Mouse (Mus musculus) forebrain, embryonic 14.5 days (tissue): ENCODE results near the gene Rps5. TPM values are rescaled to one million over a fixed set of nuclear protein-coding genes. Genes with fewer than 3 reads are reported as not detected.
"Not testable (repeated sequence)": the region's sequence is repeated elsewhere in the genome, so short reads cannot be mapped to it uniquely, and the experiment has no call there.

Experiments used
- ATAC-seq: fragments of 200-750 bp; cut with Nextera tagmentation; 2 replicates; pipeline ENCODE4 v1.8.0; 2017; ENCODE audit warnings: mild to moderate bottlenecking, moderate library complexity
- DNase-seq: peaks from one replicate; pipeline ENCODE4 v3.0.0-alpha.2; 2015; ENCODE audit warnings: low spot score
- H3K27ac ChIP-seq: fragments of 300-500 bp; sonication (generic); 2 replicates; pipeline ENCODE4 v1.5.1; 2014; ENCODE audit warnings: low read depth, mild to moderate bottlenecking, control low read depth, low read length, moderate library complexity
- H3K27me3 ChIP-seq: fragments of 300-500 bp; sonication (generic); replicated peaks from 2 replicates; pipeline ENCODE4 v1.6.1; 2014; ENCODE audit warnings: low read length, control low read depth, mixed read lengths; ENCODE audit not compliant: control insufficient read depth, insufficient read depth
- H3K36me3 ChIP-seq: fragments of 300-500 bp; sonication (generic); 2 replicates; pipeline ENCODE4 v1.6.1; 2014; ENCODE audit warnings: low read length, control low read depth; ENCODE audit not compliant: control insufficient read depth, insufficient read depth
- H3K4me1 ChIP-seq: fragments of 300-500 bp; sonication (generic); 2 replicates; pipeline ENCODE4 v1.6.1; 2014; ENCODE audit warnings: antibody characterized with exemption, low read length, control low read depth; ENCODE audit not compliant: control insufficient read depth, insufficient read depth
- H3K4me2 ChIP-seq: fragments of 300-500 bp; sonication (generic); 2 replicates; pipeline ENCODE4 v1.6.1; 2014; ENCODE audit warnings: mild to moderate bottlenecking, control low read depth, low read length
- H3K4me3 ChIP-seq: fragments of 300-500 bp; sonication (generic); 2 replicates; pipeline ENCODE4 v1.5.1; 2014; ENCODE audit warnings: low read depth, low read length, control low read depth
- H3K9ac ChIP-seq: fragments of 300-500 bp; sonication (generic); 2 replicates; pipeline ENCODE4 v1.6.1; 2014; ENCODE audit warnings: mild to moderate bottlenecking, low read length, control low read depth, moderate library complexity
- H3K9me3 ChIP-seq: fragments of 300-500 bp; sonication (generic); replicated peaks from 2 replicates; pipeline ENCODE4 v1.6.1; 2016; ENCODE audit warnings: low read length, control low read depth, mixed read lengths; ENCODE audit not compliant: control insufficient read depth
- WGBS: fragments of 180-500 bp; shearing (Covaris S2); extraction: QIAGEN DNeasy Blood & Tissue Kit; methylation state at CpG from one replicate; pipeline ENCODE4 v1.1.7; 2014; 5-methylcytosine and 5-hydroxymethylcytosine counted together
- polyA plus RNA-seq: library from polyadenylated mRNA; unstranded; fragments of >200 nt; fragmentation: Nextera tagmentation; extraction: Ambion mirVana; gene quantifications from 2 replicates; pipeline ENCODE4 v1.2.1, GENCODE M21; 2014

Rps5 gene
- 740 and 1,089 TPM in 2 replicates for polyA plus RNA-seq

DNA sequence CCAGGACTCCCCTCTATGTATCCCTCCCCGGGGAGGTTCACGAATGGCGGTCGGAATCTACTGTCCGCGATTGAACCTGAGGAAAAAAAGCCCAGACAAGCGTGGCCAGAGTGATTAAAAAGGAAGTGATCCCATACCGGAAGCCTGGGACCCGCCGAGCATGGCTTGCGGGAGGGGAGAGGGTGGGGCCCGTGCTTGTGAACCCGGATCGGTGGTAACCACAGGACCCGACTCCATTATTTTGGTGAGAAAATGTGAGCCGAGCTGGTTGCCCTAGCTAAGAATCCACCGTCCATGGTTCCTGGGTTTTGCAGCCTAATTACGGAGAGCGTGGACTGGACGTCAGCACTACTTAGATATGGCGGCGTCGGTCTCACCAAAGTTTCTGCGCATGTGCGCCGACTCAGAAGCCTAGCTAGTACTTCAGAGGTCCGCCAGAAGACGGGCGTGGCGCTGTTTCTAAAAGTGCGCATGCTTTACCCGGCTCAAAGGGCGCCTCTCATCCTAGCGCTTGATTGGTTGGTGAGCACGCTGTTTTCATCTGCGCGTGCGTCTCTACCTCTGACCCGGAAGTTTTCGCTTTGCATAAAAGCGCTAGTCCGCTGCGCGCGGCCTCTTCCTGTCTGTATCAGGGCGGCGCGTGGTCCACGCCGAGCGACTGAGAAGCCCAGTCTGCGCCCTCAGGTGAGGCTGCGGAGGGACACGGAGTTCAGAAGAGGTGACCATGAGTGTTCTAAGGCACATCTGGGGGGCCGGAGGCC is at the start of gene Rps5:
Rps5 (plus strand) TSS at position 586 of the 761 bp plus-strand sequence.
- ATAC-seq (peak; percentile 98), DNase-seq (peak; percentile 100)
- Histone ChIP-seq H3K9me3 (no peaks in the 10 kb centered on the region), H3K4me2 (peak within 1 kb of the TSS; percentile 98), H3K4me1 (peaks cover 7% of the 10 kb centered on the region), H3K36me3 (peaks cover 40% of the 10 kb centered on the region), H3K4me3 (peak within 1 kb of the TSS; percentile 92), H3K27ac (peak within 1 kb of the TSS; percentile 90), H3K9ac (peak within 1 kb of the TSS; percentile 83), H3K27me3 (no peaks in the 10 kb centered on the region)
- under 1% methylated on average over 55 of the region's 55 CpGs for WGBS

DNA sequence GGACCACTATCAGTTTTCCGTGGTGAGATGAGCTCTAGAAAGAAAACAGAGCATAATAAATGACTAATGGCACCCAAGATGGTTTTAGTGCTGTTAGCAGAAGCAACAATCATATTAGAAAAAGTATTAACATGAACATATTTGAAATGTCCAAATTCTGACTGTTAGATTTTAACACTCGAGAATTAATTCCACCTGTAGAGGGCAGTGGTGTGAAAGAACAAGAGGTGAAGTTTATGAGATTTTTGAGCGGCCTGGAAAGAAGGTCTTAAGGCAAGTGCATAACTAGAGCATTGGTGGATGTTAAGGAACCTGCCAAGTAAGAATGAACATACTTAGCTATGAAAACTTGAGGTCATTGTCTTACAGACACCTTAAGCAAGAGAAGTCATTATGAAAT is 47.8 kb upstream of the Rps5 start:
- H3K9me3 ChIP-seq = no peaks in the 10 kb centered on the region
- no peak overlapping the region for H3K9ac ChIP-seq
- no peak overlapping the region for H3K4me3 ChIP-seq
- no peak overlapping the region for H3K4me2 ChIP-seq
- no peaks in the 10 kb centered on the region for H3K27me3 ChIP-seq
- WGBS = 26% methylated on average over 3 of the region's 3 CpGs
- DNase-seq (peak; percentile 31), ATAC-seq (no peak)
- no peaks in the 10 kb centered on the region for H3K36me3 ChIP-seq
- no peak overlapping the region for H3K27ac ChIP-seq
- no peaks in the 10 kb centered on the region for H3K4me1 ChIP-seq

DNA sequence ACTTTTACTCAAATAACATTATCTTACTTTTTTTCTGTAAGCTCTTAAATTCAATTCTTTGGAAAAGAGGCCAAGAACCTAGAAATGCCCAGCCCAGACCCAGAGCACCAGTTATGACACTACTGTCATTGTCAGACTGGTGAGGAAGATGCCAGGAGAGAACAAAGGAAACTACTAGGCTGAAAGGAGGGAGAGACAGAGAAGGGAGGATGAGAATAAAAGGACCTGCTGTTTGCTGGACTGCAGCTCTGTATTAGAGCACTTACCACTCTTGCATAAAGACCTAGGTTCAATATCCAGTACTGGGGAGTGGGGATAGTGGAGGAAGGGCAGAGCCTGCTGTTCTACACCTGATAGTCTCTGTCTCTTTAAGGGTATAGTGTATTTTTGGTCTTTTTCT is 42.1 kb upstream of the Rps5 start:
- no peak overlapping the region for H3K9ac ChIP-seq
- DNase-seq (no peak), ATAC-seq (no peak)
- peaks cover 10% of the 10 kb centered on the region; the same call in 1 of the 2 replicates for H3K36me3 ChIP-seq
- no peak overlapping the region; the same call in 1 of the 2 replicates for H3K4me2 ChIP-seq
- H3K27ac ChIP-seq = no peak overlapping the region
- H3K27me3 ChIP-seq = no peaks in the 10 kb centered on the region
- H3K4me3 ChIP-seq = no peak overlapping the region
- peaks cover 11% of the 10 kb centered on the region for H3K4me1 ChIP-seq
- no peaks in the 10 kb centered on the region for H3K9me3 ChIP-seq

DNA sequence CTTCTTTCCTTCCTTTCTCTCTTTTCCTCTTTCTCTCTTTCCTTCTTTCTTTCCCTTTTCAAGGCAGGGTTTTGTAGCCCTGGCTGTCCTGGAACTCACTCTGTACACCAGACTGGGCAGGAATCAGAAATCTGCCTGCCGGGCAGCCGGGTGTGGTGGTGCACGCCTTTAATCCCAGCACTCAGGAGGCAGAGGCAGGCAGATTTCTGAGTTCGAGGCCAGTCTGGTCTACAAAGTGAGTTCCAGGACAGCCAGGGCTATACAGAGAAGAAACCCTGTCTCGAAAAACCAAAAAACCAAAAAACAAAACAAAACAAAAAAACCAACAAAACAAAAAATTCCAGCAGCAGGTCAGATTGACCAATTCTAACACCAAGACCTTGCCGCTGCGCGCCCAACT is 41.6 kb upstream of the Rps5 start:
- H3K4me1 ChIP-seq = peaks cover 11% of the 10 kb centered on the region
- not testable (repeated sequence) for H3K9me3 ChIP-seq, H3K27ac ChIP-seq, DNase-seq, H3K27me3 ChIP-seq
- 44% methylated on average over 8 of the region's 8 CpGs for WGBS
- H3K4me3 ChIP-seq = peak overlapping the region; percentile 78
- H3K9ac ChIP-seq = peak overlapping the region; percentile 90
- H3K36me3 ChIP-seq = peaks cover 15% of the 10 kb centered on the region
- H3K4me2 ChIP-seq = peak overlapping the region; percentile 83
- peak; percentile 30; the same call in 1 of the 2 replicates for ATAC-seq

DNA sequence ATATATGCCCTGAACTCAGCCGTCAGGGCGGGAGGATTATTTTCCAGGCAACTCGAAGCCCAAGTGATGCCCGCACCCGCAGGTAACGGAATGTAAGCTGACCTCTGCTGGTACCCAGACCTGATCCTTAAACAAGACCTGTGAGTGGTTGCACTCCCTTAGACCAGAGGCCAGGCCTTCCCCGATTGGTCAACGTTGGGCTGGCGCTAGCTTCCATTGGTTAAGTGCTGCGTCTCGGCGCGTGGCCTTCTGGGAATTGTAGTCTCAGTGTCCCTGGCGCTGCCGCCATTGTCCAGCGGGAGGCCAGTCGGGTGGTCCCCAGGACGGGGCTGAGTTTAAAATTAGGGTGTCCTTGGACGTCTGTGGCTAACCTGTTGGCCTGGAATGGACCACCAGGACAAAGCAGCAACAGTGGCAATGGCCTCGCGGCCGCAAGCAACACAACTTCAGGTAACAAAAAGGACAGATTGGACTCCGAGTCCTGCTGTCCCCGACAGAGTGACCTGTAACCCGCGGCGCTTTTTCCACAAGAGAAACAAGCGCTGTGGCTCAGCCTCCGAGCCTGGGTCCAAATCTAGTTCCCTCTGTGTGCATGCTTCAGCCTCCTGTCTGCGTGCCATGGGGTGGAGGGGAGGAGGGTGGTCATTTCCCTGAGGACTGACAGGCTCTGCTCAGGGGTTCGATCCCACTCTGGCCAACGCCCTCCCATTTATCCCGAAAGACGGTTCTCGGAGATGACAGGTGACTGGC is 41.0 kb upstream of the Rps5 start, which contains the start of gene Zfp128:
Zfp128 (plus strand) TSS at position 267 of the 750 bp plus-strand sequence.
- H3K9ac ChIP-seq = peak within 1 kb of the TSS; percentile 90
- no peaks in the 10 kb centered on the region for H3K27me3 ChIP-seq
- WGBS = under 1% methylated on average over 35 of the region's 35 CpGs
- peaks cover 11% of the 10 kb centered on the region for H3K4me1 ChIP-seq
- H3K9me3 ChIP-seq = no peaks in the 10 kb centered on the region
- ATAC-seq = peak; percentile 100
- peak; percentile 98 for DNase-seq
- H3K36me3 ChIP-seq = peaks cover 21% of the 10 kb centered on the region
- peak within 1 kb of the TSS; percentile 78 for H3K4me3 ChIP-seq
- peak within 1 kb of the TSS; percentile 83 for H3K4me2 ChIP-seq
- H3K27ac ChIP-seq = no peak within 1 kb of the TSS

DNA sequence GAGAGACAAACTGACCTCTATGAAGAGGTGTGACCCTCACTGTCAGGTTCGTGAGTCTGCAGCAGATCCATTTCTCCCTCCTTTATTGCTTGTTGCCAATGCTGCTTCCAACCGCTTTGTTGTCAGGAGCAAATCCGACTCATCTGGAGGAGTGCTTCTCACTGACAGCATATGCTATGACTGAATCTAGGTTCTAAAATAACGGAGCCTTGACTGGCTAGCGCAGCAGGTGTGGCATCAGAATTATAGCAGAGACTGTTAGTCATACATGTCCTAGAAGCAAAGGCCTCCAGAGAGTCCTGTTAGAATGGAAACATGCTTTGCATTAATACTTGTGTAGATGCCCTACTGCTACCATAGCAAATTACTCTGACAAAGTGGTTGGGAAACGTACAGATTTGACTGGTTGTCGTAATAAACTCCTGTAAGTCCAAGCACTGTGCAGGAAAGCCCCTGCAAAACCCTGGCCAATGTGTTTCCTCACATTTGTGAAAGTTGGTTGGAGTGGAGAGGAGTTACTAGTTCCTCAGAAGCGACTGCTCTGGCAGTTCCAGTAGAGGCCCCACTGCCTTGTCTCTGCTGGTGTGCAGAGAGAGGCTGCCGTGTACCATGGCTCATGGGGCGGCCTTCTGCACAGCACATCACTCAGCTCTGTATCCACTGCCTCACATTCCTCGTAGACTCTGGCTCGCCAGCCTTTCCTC is 35.4 kb upstream of the Rps5 start:
- DNase-seq = no peak
- no peak for ATAC-seq
- H3K4me2 ChIP-seq = no peak overlapping the region
- H3K4me3 ChIP-seq = no peak overlapping the region
- no peaks in the 10 kb centered on the region for H3K9me3 ChIP-seq
- peaks cover 68% of the 10 kb centered on the region for H3K36me3 ChIP-seq
- no peaks in the 10 kb centered on the region for H3K27me3 ChIP-seq
- no peak overlapping the region for H3K27ac ChIP-seq
- no peak overlapping the region for H3K9ac ChIP-seq
- H3K4me1 ChIP-seq = peaks cover 8% of the 10 kb centered on the region
- WGBS = 93% methylated on average over 12 of the region's 12 CpGs

DNA sequence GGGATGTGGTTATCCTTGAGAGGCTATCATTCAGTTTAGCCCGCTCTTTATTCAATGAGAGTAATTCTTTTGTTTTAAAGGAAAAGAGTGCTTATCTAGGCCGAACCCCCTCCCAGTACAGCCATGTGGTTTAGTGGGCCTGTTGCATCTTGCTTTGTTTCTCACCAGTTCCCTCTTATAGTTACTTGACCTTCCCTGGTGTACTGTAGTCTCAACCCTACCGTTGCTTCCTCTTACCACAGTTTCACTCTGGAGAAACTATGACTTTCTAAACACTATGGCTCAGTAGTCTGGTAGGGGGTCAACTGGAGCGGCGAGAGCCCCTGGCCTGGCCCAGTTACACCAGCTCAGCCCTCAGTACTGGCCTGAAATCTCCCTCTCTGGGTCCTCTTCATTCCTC is 34.5 kb upstream of the Rps5 start:
- H3K9ac ChIP-seq = no peak overlapping the region
- H3K4me1 ChIP-seq = no peaks in the 10 kb centered on the region; the same call in 1 of the 2 replicates
- no peak for DNase-seq
- H3K27ac ChIP-seq = no peak overlapping the region
- no peak overlapping the region for H3K4me3 ChIP-seq
- no peak for ATAC-seq
- H3K9me3 ChIP-seq = no peaks in the 10 kb centered on the region
- 98% methylated on average over 5 of the region's 5 CpGs for WGBS
- H3K36me3 ChIP-seq = peaks cover 75% of the 10 kb centered on the region
- no peak overlapping the region for H3K4me2 ChIP-seq
- no peaks in the 10 kb centered on the region for H3K27me3 ChIP-seq

DNA sequence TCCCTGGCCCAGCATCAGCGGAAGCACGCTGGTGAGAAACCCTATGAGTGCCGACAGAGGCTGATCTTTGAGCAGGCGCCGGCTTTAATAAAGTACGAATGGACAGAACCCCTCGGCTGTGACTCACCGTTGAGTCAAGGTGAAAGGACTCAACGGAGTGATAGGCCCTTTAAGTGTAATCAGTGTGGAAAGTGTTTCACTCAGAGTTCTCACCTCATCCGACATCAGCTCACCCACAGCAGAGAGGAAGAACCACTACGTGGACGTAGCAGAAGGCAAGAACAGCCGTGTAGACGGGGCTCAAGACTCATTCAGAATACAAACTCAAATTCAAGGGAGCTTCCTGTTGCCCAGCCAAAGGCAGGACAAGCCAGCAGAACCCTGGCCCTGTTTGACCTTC is 31.2 kb upstream of the Rps5 start:
- Histone ChIP-seq H3K4me3 (no peak overlapping the region), H3K9ac (no peak overlapping the region), H3K4me2 (no peak overlapping the region), H3K9me3 (no peaks in the 10 kb centered on the region), H3K36me3 (peaks cover 56% of the 10 kb centered on the region), H3K27me3 (no peaks in the 10 kb centered on the region), H3K4me1 (no peaks in the 10 kb centered on the region), H3K27ac (no peak overlapping the region)
- ATAC-seq (no peak), DNase-seq (no peak)
- WGBS = 93% methylated on average over 14 of the region's 14 CpGs
